Mouse (Mus musculus) midbrain, embryonic 10.5 days (tissue): ENCODE results near the gene Hamp2. TPM values are rescaled to one million over a fixed set of nuclear protein-coding genes. Genes with fewer than 3 reads are reported as not detected.

Experiments used
- DNase-seq: peaks from one replicate; pipeline ENCODE4 v3.0.0-alpha.2; 2017; ENCODE audit warnings: low spot score
- H3K27ac ChIP-seq: fragments of 300-500 bp; sonication (generic); replicated peaks from 2 replicates; pipeline ENCODE4 v1.5.1; 2016; ENCODE audit warnings: mild to moderate bottlenecking
- H3K27me3 ChIP-seq: fragments of 300-500 bp; sonication (generic); 2 replicates; pipeline ENCODE4 v1.6.1; 2016; ENCODE audit warnings: low read depth, mild to moderate bottlenecking; ENCODE audit not compliant: poor library complexity, severe bottlenecking
- H3K36me3 ChIP-seq: fragments of 300-500 bp; sonication (generic); 2 replicates; pipeline ENCODE4 v1.6.1; 2016; ENCODE audit warnings: mild to moderate bottlenecking, moderate library complexity
- H3K4me1 ChIP-seq: fragments of 300-500 bp; sonication (generic); 2 replicates; pipeline ENCODE4 v1.6.1; 2016
- H3K4me3 ChIP-seq: fragments of 300-500 bp; sonication (generic); 2 replicates; pipeline ENCODE4 v1.5.1; 2016; ENCODE audit warnings: mild to moderate bottlenecking, moderate library complexity
- H3K9me3 ChIP-seq: fragments of 300-500 bp; sonication (generic); replicated peaks from 2 replicates; pipeline ENCODE4 v1.6.1; 2016; ENCODE audit warnings: mild to moderate bottlenecking
- WGBS: fragments of 180-500 bp; shearing (Covaris S2); methylation state at CpG from one replicate; pipeline ENCODE4 v1.1.7; 2016; 5-methylcytosine and 5-hydroxymethylcytosine counted together
- polyA plus RNA-seq: library from polyadenylated mRNA; unstranded; fragments of >200 nt; fragmentation: Nextera tagmentation; extraction: Ambion mirVana; gene quantifications from 2 replicates; pipeline ENCODE4 v1.2.1, GENCODE M21; 2016

Gene Hamp2
- polyA plus RNA-seq, 1 experiment from 2014 or later = not detected

GRCm38 (mm10) chr7:30909773-30910172 is 14.7 kb downstream of the Hamp2 start:
- no peak for DNase-seq
- Histone ChIP-seq H3K9me3 (no peaks in the 10 kb centered on the region), H3K27ac (no peak overlapping the region), H3K4me1 (peaks cover 12% of the 10 kb centered on the region), H3K36me3 (no peaks in the 10 kb centered on the region), H3K4me3 (no peak overlapping the region), H3K27me3 (peaks cover 6% of the 10 kb centered on the region)
- 79% methylated on average over 6 of the region's 6 CpGs for WGBS

GRCm38 (mm10) chr7:30908992-30909431 is 15.5 kb downstream of the Hamp2 start:
- WGBS = 31% methylated on average over 17 of the region's 17 CpGs
- Histone ChIP-seq H3K27ac (0 out of 2 replicates have a peak overlapping the region, but pooled peaks have one; percentile 23), H3K36me3 (no peaks in the 10 kb centered on the region), H3K9me3 (no peaks in the 10 kb centered on the region), H3K27me3 (peaks cover 6% of the 10 kb centered on the region), H3K4me3 (peak overlapping the region; percentile 50), H3K4me1 (peaks cover 12% of the 10 kb centered on the region)
- no peak for DNase-seq

GRCm38 (mm10) chr7:30908277-30908991 is 16.0 kb downstream of the Hamp2 start:
- Histone ChIP-seq H3K27ac (0 out of 2 replicates have a peak overlapping the region, but pooled peaks have one; percentile 23), H3K27me3 (peaks cover 6% of the 10 kb centered on the region), H3K9me3 (no peaks in the 10 kb centered on the region), H3K4me3 (peak overlapping the region; percentile 50), H3K36me3 (no peaks in the 10 kb centered on the region), H3K4me1 (peaks cover 12% of the 10 kb centered on the region)
- 2% methylated on average over 23 of the region's 26 CpGs for WGBS
- DNase-seq = peak; percentile 63

- H3K4me3 ChIP-seq = no peak overlapping the region
- no peaks in the 10 kb centered on the region for H3K9me3 ChIP-seq
- 57% methylated on average over 4 of the region's 4 CpGs for WGBS
- no peaks in the 10 kb centered on the region for H3K36me3 ChIP-seq
- no peak overlapping the region for H3K27ac ChIP-seq
- H3K4me1 ChIP-seq = peaks cover 14% of the 10 kb centered on the region
- H3K27me3 ChIP-seq = peaks cover 2% of the 10 kb centered on the region
- DNase-seq = no peak
These were observed 20.4 kb downstream of the Hamp2 start for GRCm38 (mm10) chr7:30904042-30904441.

- Histone ChIP-seq H3K27ac (no peak overlapping the region), H3K36me3 (no peaks in the 10 kb centered on the region), H3K4me1 (peaks cover 3% of the 10 kb centered on the region; the same call in 1 of the 2 replicates), H3K27me3 (no peaks in the 10 kb centered on the region), H3K4me3 (no peak overlapping the region), H3K9me3 (no peaks in the 10 kb centered on the region)
- WGBS = 88% methylated on average over 3 of the region's 3 CpGs
- DNase-seq = no peak
These were observed 29.3 kb downstream of the Hamp2 start for GRCm38 (mm10) chr7:30895217-30895616.

- Histone ChIP-seq H3K36me3 (no peaks in the 10 kb centered on the region), H3K4me3 (no peak overlapping the region), H3K27ac (no peak overlapping the region; the same call in 1 of the 2 replicates), H3K9me3 (no peaks in the 10 kb centered on the region), H3K4me1 (no peaks in the 10 kb centered on the region), H3K27me3 (no peaks in the 10 kb centered on the region)
- DNase-seq = no peak
- 73% methylated on average over 3 of the region's 3 CpGs for WGBS
These were observed 32.0 kb downstream of the Hamp2 start for GRCm38 (mm10) chr7:30892515-30892914.

GRCm38 (mm10) chr7:30891746-30892145 is 32.7 kb downstream of the Hamp2 start:
- Histone ChIP-seq H3K27ac (no peak overlapping the region), H3K4me3 (no peak overlapping the region), H3K9me3 (no peaks in the 10 kb centered on the region), H3K36me3 (no peaks in the 10 kb centered on the region), H3K27me3 (no peaks in the 10 kb centered on the region), H3K4me1 (no peaks in the 10 kb centered on the region)
- no peak for DNase-seq
- 92% methylated on average over 9 of the region's 9 CpGs for WGBS

GRCm38 (mm10) chr7:30890681-30891080 is 33.8 kb downstream of the Hamp2 start:
- H3K27me3 ChIP-seq = no peaks in the 10 kb centered on the region
- no peak overlapping the region for H3K4me3 ChIP-seq
- DNase-seq = no peak
- WGBS = 83% methylated on average over 2 of the region's 2 CpGs
- H3K4me1 ChIP-seq = no peaks in the 10 kb centered on the region
- no peak overlapping the region for H3K27ac ChIP-seq
- H3K36me3 ChIP-seq = no peaks in the 10 kb centered on the region
- H3K9me3 ChIP-seq = no peaks in the 10 kb centered on the region

GRCm38 (mm10) chr7:30888786-30889185 is 35.7 kb downstream of the Hamp2 start:
- 80% methylated on average over 7 of the region's 7 CpGs for WGBS
- no peaks in the 10 kb centered on the region for H3K9me3 ChIP-seq
- H3K36me3 ChIP-seq = no peaks in the 10 kb centered on the region
- no peaks in the 10 kb centered on the region for H3K27me3 ChIP-seq
- no peak for DNase-seq
- no peak overlapping the region for H3K27ac ChIP-seq
- no peaks in the 10 kb centered on the region for H3K4me1 ChIP-seq
- no peak overlapping the region for H3K4me3 ChIP-seq

GRCm38 (mm10) chr7:30887568-30888188 is 36.8 kb downstream of the Hamp2 start:
- Histone ChIP-seq H3K4me1 (no peaks in the 10 kb centered on the region), H3K9me3 (no peaks in the 10 kb centered on the region), H3K27me3 (no peaks in the 10 kb centered on the region), H3K27ac (no peak overlapping the region), H3K36me3 (no peaks in the 10 kb centered on the region), H3K4me3 (no peak overlapping the region)
- WGBS = 86% methylated on average over 14 of the region's 14 CpGs
- no peak for DNase-seq

GRCm38 (mm10) chr7:30886852-30887251 is 37.6 kb downstream of the Hamp2 start:
- no peak for DNase-seq
- Histone ChIP-seq H3K4me3 (no peak overlapping the region), H3K27me3 (no peaks in the 10 kb centered on the region), H3K36me3 (no peaks in the 10 kb centered on the region), H3K27ac (no peak overlapping the region), H3K4me1 (no peaks in the 10 kb centered on the region), H3K9me3 (no peaks in the 10 kb centered on the region)
- WGBS = 85% methylated on average over 4 of the region's 4 CpGs

- Histone ChIP-seq H3K27ac (no peak overlapping the region), H3K4me1 (no peaks in the 10 kb centered on the region), H3K27me3 (no peaks in the 10 kb centered on the region), H3K4me3 (no peak overlapping the region), H3K9me3 (no peaks in the 10 kb centered on the region), H3K36me3 (no peaks in the 10 kb centered on the region)
- DNase-seq = no peak
These were observed 40.4 kb downstream of the Hamp2 start for GRCm38 (mm10) chr7:30884047-30884446.

GRCm38 (mm10) chr7:30881367-30881766 is 43.1 kb downstream of the Hamp2 start:
- no peak overlapping the region for H3K27ac ChIP-seq
- no peaks in the 10 kb centered on the region for H3K27me3 ChIP-seq
- no peak overlapping the region for H3K4me3 ChIP-seq
- no peak for DNase-seq
- no peaks in the 10 kb centered on the region for H3K4me1 ChIP-seq
- H3K36me3 ChIP-seq = no peaks in the 10 kb centered on the region
- 89% methylated on average over 3 of the region's 3 CpGs for WGBS
- H3K9me3 ChIP-seq = no peaks in the 10 kb centered on the region
